Mouse (Mus musculus) megakaryocyte, embryonic 14.5 days (primary cell): ENCODE data around the gene Morn3.

Experiments
- FLI1 ChIP-seq: IDR thresholded peaks from 2 replicates; pipeline ENCODE4 v1.6.1; 2012; ENCODE audit warnings: low read length, inconsistent platforms, mixed read lengths
- GATA1 ChIP-seq: IDR thresholded peaks from 3 replicates; pipeline ENCODE4 v1.6.1; 2012; ENCODE audit warnings: mixed read lengths, low read length, inconsistent platforms, borderline replicate concordance

DNA sequence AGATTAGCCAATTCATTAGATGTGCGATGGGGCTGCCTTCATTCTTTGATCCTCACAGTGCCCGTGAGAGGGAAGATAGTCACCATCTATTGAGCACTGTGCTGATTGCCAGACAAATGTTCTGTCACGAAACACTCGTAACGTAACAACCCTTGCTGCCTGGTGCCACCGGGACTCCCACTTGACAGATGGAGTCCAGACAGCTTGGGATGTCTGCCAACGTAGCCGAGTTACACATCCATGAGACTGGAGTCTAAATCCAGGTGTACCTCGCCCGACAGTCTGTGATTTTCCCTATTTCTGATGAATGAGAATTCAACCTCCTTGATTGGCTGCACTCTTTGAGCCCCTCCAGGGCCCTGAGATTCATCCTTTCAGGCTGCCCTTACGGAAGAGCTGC is 36.9 kb downstream of the Morn3 start:
- TF ChIP-seq GATA1 (no peak), FLI1 (no peak)
